Mouse (Mus musculus) thymus, adult 2 months (tissue): ENCODE measurements around the gene Dctn1.

Source experiments
- CTCF ChIP-seq: fragments of 200-500 bp; IDR thresholded peaks from 2 replicates; pipeline ENCODE4 v1.5.1; 2012; ENCODE audit warnings: mild to moderate bottlenecking, control low read depth, low read length, moderate library complexity, borderline replicate concordance; ENCODE audit not compliant: control insufficient read depth, poor library complexity, insufficient read depth; ENCODE audit errors: extremely low read depth
- POLR2A ChIP-seq: fragments of 200-500 bp; IDR thresholded peaks from 2 replicates; pipeline ENCODE4 v1.6.1; 2012; ENCODE audit warnings: mild to moderate bottlenecking, low read length, control low read depth, moderate library complexity; ENCODE audit not compliant: control insufficient read depth, poor library complexity, insufficient read depth; ENCODE audit errors: extremely low read depth

GRCm38 (mm10) chr6:83165026-83165606 lies 604 bp upstream of the Dctn1 start:
- TF ChIP-seq POLR2A (no peak), CTCF (no peak)
